27 mouse cellular contexts compared by ENCODE assay signal in genomic region chr4:134296523-134296922, GRCm38 (mm10). TPM values are rescaled to one million over a fixed set of nuclear protein-coding genes. Genes with fewer than 3 reads are reported as not detected.
DNase-seq lines count a peak whose midpoint lies in the region; ATAC-seq and TF ChIP-seq lines count a peak whose summit lies in the region.
"Had no signal": no experiment of that assay in that cellular context is flagged by ENCODE, and none has a peak within 500 bp of the region (broad histone marks: within the 10 kb centered on the region; RNA-seq: fewer than 3 reads in every experiment).

No protein-coding gene starts in this region.

- DNase-seq in CD4-positive, CD25-positive, alpha-beta regulatory T cell, adult 2 months (ENCODE audit: low read depth, low spot score): peak; percentile 36
- DNase-seq in liver, postnatal 0 days: no peak
- DNase-seq in liver, embryonic 11.5 days (ENCODE audit: low spot score): no peak
- DNase-seq in ES-CJ7 (ENCODE audit: low read depth, low spot score): peak; percentile 72
- DNase-seq in splenic B cell, adult 2 months (ENCODE audit: low read depth, low spot score): peak; percentile 28
- no peak for DNase-seq in lung, adult 18-20 months
- no peak for DNase-seq in embryonic facial prominence, embryonic 10.5 days (ENCODE audit: low spot score)
- DNase-seq: adrenal gland, postnatal 25 days; cerebellum, adult 11-12 months; cerebellum, postnatal 25 days; gastrocnemius, postnatal 14 days; kidney, adult 9 months; kidney, postnatal 36 days; liver, embryonic 13.5 days; lung, postnatal 10 days; midbrain, embryonic 14.5 days had no signal

- H3K4me1 ChIP-seq in liver, postnatal 0 days (ENCODE audit: insufficient read depth): no peaks in the 10 kb centered on the region
- H3K4me1 ChIP-seq in liver, embryonic 11.5 days (replicated peaks; ENCODE audit: control insufficient read depth, insufficient read depth, low read length): 0 out of 2 replicates have a peak, but pooled peaks cover 3% of the 10 kb centered on the region
- 0 out of 2 replicates have a peak, but pooled peaks cover 4% of the 10 kb centered on the region for H3K4me1 ChIP-seq in embryonic facial prominence, embryonic 10.5 days
- H3K4me1 ChIP-seq: forebrain, embryonic 12.5 days; liver, embryonic 13.5 days; neural tube, embryonic 15.5 days had no signal

- 0 out of 2 replicates have a peak, but pooled peaks cover 2% of the 10 kb centered on the region for H3K9me3 ChIP-seq in liver, postnatal 0 days (ENCODE audit: low read length)
- no peaks in the 10 kb centered on the region for H3K9me3 ChIP-seq in liver, embryonic 11.5 days (ENCODE audit: control insufficient read depth, low read length)
- H3K9me3 ChIP-seq in embryonic facial prominence, embryonic 10.5 days: no peaks in the 10 kb centered on the region
- H3K9me3 ChIP-seq: forebrain, embryonic 12.5 days; hindbrain, embryonic 10.5 days; liver, embryonic 13.5 days; neural tube, embryonic 15.5 days had no signal

- no peak overlapping the region for H3K27ac ChIP-seq in liver, postnatal 0 days (ENCODE audit: low read depth)
- no peak overlapping the region for H3K27ac ChIP-seq in liver, embryonic 11.5 days (ENCODE audit: low read depth, low read length)
- H3K27ac ChIP-seq in embryonic facial prominence, embryonic 10.5 days (replicated peaks): no peak overlapping the region
- H3K27ac ChIP-seq: forebrain, embryonic 12.5 days; hindbrain, embryonic 10.5 days; left cerebral cortex, adult 2 months; liver, embryonic 13.5 days; neural tube, embryonic 15.5 days had no signal

- ATAC-seq in CD4-positive, CD25-positive, alpha-beta regulatory T cell, adult 4 months: no peak
- no peak for ATAC-seq in liver, postnatal 0 days
- ATAC-seq in liver, embryonic 11.5 days (replicated peaks; ENCODE audit: low FRiP score): no peak
- ATAC-seq: inflammation-experienced regulatory T-cells, adult 6 months; Patski had no signal

- no peak overlapping the region for H3K9ac ChIP-seq in liver, postnatal 0 days (replicated peaks)
- no peak overlapping the region for H3K9ac ChIP-seq in liver, embryonic 11.5 days (ENCODE audit: low read depth, low read length)
- H3K9ac ChIP-seq: forebrain, embryonic 12.5 days; liver, embryonic 13.5 days; neural tube, embryonic 15.5 days had no signal

- peak; percentile 39 for TF ChIP-seq CTCF in liver, postnatal 0 days (IDR thresholded peaks at IDR 0.05; ENCODE audit: low read depth)

- no peak overlapping the region for H3K4me3 ChIP-seq in liver, postnatal 0 days (ENCODE audit: low read depth, low read length)
- no peak overlapping the region for H3K4me3 ChIP-seq in liver, embryonic 11.5 days (ENCODE audit: low read depth, low read length)
- H3K4me3 ChIP-seq in embryonic facial prominence, embryonic 10.5 days: no peak overlapping the region
- H3K4me3 ChIP-seq: forebrain, embryonic 12.5 days; hindbrain, embryonic 10.5 days; left cerebral cortex, adult 2 months; liver, embryonic 13.5 days; myocyte; neural tube, embryonic 15.5 days had no signal

- H3K36me3 ChIP-seq in liver, postnatal 0 days (replicated peaks; ENCODE audit: insufficient read depth, low read length): no peaks in the 10 kb centered on the region
- no peaks in the 10 kb centered on the region for H3K36me3 ChIP-seq in liver, embryonic 11.5 days (ENCODE audit: control insufficient read depth, insufficient read depth, low read length)
- H3K36me3 ChIP-seq in splenic B cell, adult 2 months (ENCODE audit: control insufficient read depth, insufficient read depth, low read length, poor library complexity, severe bottlenecking): no peaks in the 10 kb centered on the region
- H3K36me3 ChIP-seq in embryonic facial prominence, embryonic 10.5 days (replicated peaks): no peaks in the 10 kb centered on the region
- H3K36me3 ChIP-seq: forebrain, embryonic 12.5 days; hindbrain, embryonic 10.5 days; liver, embryonic 13.5 days; neural tube, embryonic 15.5 days had no signal

- no peak for TF ChIP-seq EP300 in liver, postnatal 0 days (IDR thresholded peaks at IDR 0.05; ENCODE audit: low read depth)

- peaks cover 10% of the 10 kb centered on the region for H3K27me3 ChIP-seq in liver, postnatal 0 days (ENCODE audit: insufficient read depth, low read length)
- H3K27me3 ChIP-seq in liver, embryonic 11.5 days (replicated peaks; ENCODE audit: control insufficient read depth, insufficient read depth, low read length): 0 out of 2 replicates have a peak, but pooled peaks cover 5% of the 10 kb centered on the region
- no peaks in the 10 kb centered on the region for H3K27me3 ChIP-seq in splenic B cell, adult 2 months (ENCODE audit: control insufficient read depth, insufficient read depth, low read length, poor library complexity, severe bottlenecking)
- H3K27me3 ChIP-seq in embryonic facial prominence, embryonic 10.5 days (replicated peaks; ENCODE audit: low read depth, poor library complexity, severe bottlenecking): peaks cover 11% of the 10 kb centered on the region
- H3K27me3 ChIP-seq: Patski had no signal

- no peak overlapping the region for H3K4me2 ChIP-seq in liver, postnatal 0 days (ENCODE audit: low read depth, low read length)
- no peak overlapping the region for H3K4me2 ChIP-seq in liver, embryonic 11.5 days
- H3K4me2 ChIP-seq: forebrain, embryonic 12.5 days; liver, embryonic 13.5 days; neural tube, embryonic 15.5 days had no signal

- 81% methylated on average over 4 of the region's 4 CpGs for WGBS in liver, postnatal 0 days (ENCODE audit: insufficient replicate concordance)
- WGBS in liver, embryonic 11.5 days: 81% methylated on average over 4 of the region's 4 CpGs
- 92% methylated on average over 4 of the region's 4 CpGs for WGBS in embryonic facial prominence, embryonic 10.5 days

RNA-seq across cellular contexts. Expression of gene Pdik1l, which starts 8.8 kb away (rescaled TPM):
- polyA plus RNA-seq in CD4-positive, CD25-positive, alpha-beta regulatory T cell, adult 4 months (2017; shearing (Covaris generic)): 10 to 100 TPM; 20.7 to 24.2 TPM
- polyA plus RNA-seq in liver, postnatal 0 days (2015; fragmentation: Nextera tagmentation; extraction: Ambion mirVana): 5.9 and 7.2 TPM in 2 replicates
- 19.3 and 20.0 TPM in 2 replicates for polyA plus RNA-seq in liver, embryonic 11.5 days (2014; fragmentation: Nextera tagmentation; extraction: Ambion mirVana)
- polyA plus RNA-seq in embryonic facial prominence, embryonic 10.5 days (2016; fragmentation: Nextera tagmentation; extraction: Ambion mirVana): 19.2 and 24.3 TPM in 2 replicates

RNA-seq across cellular contexts. Expression of gene Trim63, which starts 18.4 kb away (rescaled TPM):
- not detected for polyA plus RNA-seq in CD4-positive, CD25-positive, alpha-beta regulatory T cell, adult 4 months (2017; shearing (Covaris generic))
- polyA plus RNA-seq in liver, postnatal 0 days (2015; fragmentation: Nextera tagmentation; extraction: Ambion mirVana): 0.34 and 0.69 TPM in 2 replicates
- 0.19 and 0.33 TPM in 2 replicates for polyA plus RNA-seq in liver, embryonic 11.5 days (2014; fragmentation: Nextera tagmentation; extraction: Ambion mirVana)
- 0.31 and 0.34 TPM in 2 replicates for polyA plus RNA-seq in embryonic facial prominence, embryonic 10.5 days (2016; fragmentation: Nextera tagmentation; extraction: Ambion mirVana)
- polyA plus RNA-seq: inflammation-experienced regulatory T-cells, adult 6 months; stomach, embryonic 14.5 days had no signal

RNA-seq across cellular contexts. Expression of gene Grrp1, which starts 42.6 kb away (rescaled TPM):
- polyA plus RNA-seq in CD4-positive, CD25-positive, alpha-beta regulatory T cell, adult 4 months (2017; shearing (Covaris generic)): not detected
- 1.4 and 1.5 TPM in 2 replicates for polyA plus RNA-seq in liver, postnatal 0 days (2015; fragmentation: Nextera tagmentation; extraction: Ambion mirVana)
- 2.5 and 3.8 TPM in 2 replicates for polyA plus RNA-seq in liver, embryonic 11.5 days (2014; fragmentation: Nextera tagmentation; extraction: Ambion mirVana)
- polyA plus RNA-seq in embryonic facial prominence, embryonic 10.5 days (2016; fragmentation: Nextera tagmentation; extraction: Ambion mirVana): 7.4 and 7.9 TPM in 2 replicates
- polyA plus RNA-seq: inflammation-experienced regulatory T-cells, adult 6 months; Patski had no signal

RNA-seq across cellular contexts. Expression of gene Slc30a2, which starts 46.5 kb away (rescaled TPM):
- polyA plus RNA-seq in CD4-positive, CD25-positive, alpha-beta regulatory T cell, adult 4 months (2017; shearing (Covaris generic)): under 1 TPM; 0.19 TPM
- polyA plus RNA-seq in liver, postnatal 0 days (2015; fragmentation: Nextera tagmentation; extraction: Ambion mirVana): not detected in 2 replicates
- polyA plus RNA-seq in liver, embryonic 11.5 days (2014; fragmentation: Nextera tagmentation; extraction: Ambion mirVana): not detected in 2 replicates
- polyA plus RNA-seq in embryonic facial prominence, embryonic 10.5 days (2016; fragmentation: Nextera tagmentation; extraction: Ambion mirVana): 0.07 TPM in 1 of 2 replicates, not detected in the other
- polyA plus RNA-seq: forebrain, embryonic 12.5 days; limb, embryonic 11.5 days; liver, embryonic 13.5 days; midbrain, embryonic 14.5 days; Patski; stomach, embryonic 14.5 days had no signal

RNA-seq across cellular contexts. Expression of gene Gm30191, which starts 49.8 kb away (rescaled TPM):
- not detected for polyA plus RNA-seq in CD4-positive, CD25-positive, alpha-beta regulatory T cell, adult 4 months (2017; shearing (Covaris generic))
- not detected in 2 replicates for polyA plus RNA-seq in liver, postnatal 0 days (2015; fragmentation: Nextera tagmentation; extraction: Ambion mirVana)
- polyA plus RNA-seq in liver, embryonic 11.5 days (2014; fragmentation: Nextera tagmentation; extraction: Ambion mirVana): not detected in 2 replicates
- not detected in 2 replicates for polyA plus RNA-seq in embryonic facial prominence, embryonic 10.5 days (2016; fragmentation: Nextera tagmentation; extraction: Ambion mirVana)
- polyA plus RNA-seq: forebrain, embryonic 12.5 days; heart, postnatal 0 days; hindbrain, embryonic 10.5 days; inflammation-experienced regulatory T-cells, adult 6 months; limb, embryonic 11.5 days; liver, embryonic 13.5 days; midbrain, embryonic 14.5 days; myocyte; neural tube, embryonic 15.5 days; Patski; stomach, embryonic 14.5 days had no signal

Comparison
In these comparisons a context has a peak if more than half of its experiments do, and no peak if none do; other contexts are left out.
1. DNase-seq: peak in CD4-positive, CD25-positive, alpha-beta regulatory T cell, adult 2 months (single experiment), ES-CJ7 (single experiment) and splenic B cell, adult 2 months (single experiment); none in liver, postnatal 0 days (single experiment), liver, embryonic 11.5 days (single experiment), lung, adult 18-20 months (0 of 2) and embryonic facial prominence, embryonic 10.5 days (single experiment).